Mouse (Mus musculus): Measurements from ENCODE around the gene Mpl. TPM values are rescaled to one million over a fixed set of nuclear protein-coding genes. Genes with fewer than 3 reads are reported as not detected.

Mpl gene
- polyA plus RNA-seq, 1 experiment from 2014 or later = 0.45 TPM

DNA sequence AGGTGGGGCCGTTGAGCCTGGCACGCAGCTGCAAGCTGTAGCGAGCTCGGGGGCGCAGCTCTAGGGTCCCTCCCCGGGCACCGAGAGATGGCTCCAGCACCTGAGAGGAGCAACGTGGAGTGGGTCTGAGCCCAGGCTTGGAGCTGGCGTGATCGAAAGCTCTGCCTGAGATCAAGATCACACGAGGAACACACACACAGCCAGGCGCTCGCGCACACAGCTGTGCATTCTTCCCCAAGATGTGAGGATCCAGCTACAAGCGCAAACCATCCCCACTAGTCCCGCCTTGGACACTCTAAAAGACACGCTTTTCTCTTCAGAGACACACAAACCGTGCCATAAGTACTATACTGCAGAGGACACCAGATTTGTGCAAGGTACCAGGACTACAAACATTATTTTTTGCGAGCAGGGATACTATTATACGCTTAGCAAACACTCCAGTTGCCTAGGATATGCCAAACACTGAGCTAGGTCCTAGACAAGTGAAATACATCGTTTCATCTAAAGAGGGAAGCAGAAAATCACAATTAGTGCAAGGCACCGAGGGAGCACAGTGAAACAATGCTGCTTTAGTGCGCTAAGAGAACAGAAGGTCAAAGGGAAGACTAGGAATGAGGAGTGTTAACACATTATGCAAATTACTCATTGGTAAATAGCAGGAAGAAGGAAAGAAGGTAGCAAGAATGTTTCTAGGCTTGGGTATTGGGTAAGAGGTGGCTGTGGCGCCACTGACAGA, 10.7 kb downstream of the Mpl start:
- H3K27me3 ChIP-seq (replicated peaks) = no peaks in the 10 kb centered on the region
- WGBS = 36% methylated on average over 24 of the region's 24 CpGs
- no peaks in the 10 kb centered on the region for H3K9me3 ChIP-seq
- H3K27ac ChIP-seq = no peak overlapping the region
- H3K4me2 ChIP-seq = peak overlapping the region; percentile 75
- no peaks in the 10 kb centered on the region for H3K36me3 ChIP-seq
- peak overlapping the region; percentile 35 for H3K4me3 ChIP-seq (replicated peaks)
- H3K4me1 ChIP-seq = peaks cover 7% of the 10 kb centered on the region; the same call in 1 of the 2 replicates
- H3K9ac ChIP-seq = no peak overlapping the region
- no peak for ATAC-seq (ENCODE audit: insufficient read depth, low FRiP score, low read depth)

DNA sequence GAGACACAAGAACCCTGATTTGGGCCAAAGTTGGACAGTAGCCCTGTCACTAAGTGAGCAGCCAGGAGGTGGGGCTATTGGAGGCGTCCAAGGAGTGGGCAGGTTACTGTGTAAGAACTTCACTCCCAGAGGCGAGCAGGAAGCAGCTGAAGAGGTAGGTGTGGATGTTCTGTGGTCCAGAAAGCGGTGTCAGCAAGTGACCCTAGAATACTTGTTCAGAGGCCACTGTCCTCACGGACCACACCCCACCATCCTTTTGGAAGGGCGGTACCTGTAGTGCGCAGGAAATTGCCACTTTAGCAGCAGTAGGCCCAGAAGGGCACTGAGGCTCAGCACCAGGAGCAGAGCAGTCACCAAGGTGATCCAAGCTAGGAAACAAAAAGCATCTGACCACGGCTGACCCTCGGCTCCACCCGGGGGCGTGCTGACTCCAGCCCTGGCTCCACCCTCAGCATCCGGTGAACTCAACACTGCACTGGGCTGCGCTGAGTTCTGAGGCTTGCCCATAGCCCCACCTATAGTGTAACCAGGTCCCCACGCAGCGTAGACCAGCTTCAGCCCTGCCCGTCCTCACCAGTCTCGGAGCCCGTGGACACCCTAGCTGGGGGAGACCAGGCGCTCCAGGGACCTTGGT, 11.4 kb downstream of the Mpl start:
- Histone ChIP-seq H3K9ac (no peak overlapping the region), H3K4me3 (replicated peaks) (peak overlapping the region; percentile 35), H3K4me2 (peak overlapping the region; percentile 75), H3K4me1 (peaks cover 7% of the 10 kb centered on the region; the same call in 1 of the 2 replicates), H3K27me3 (replicated peaks) (no peaks in the 10 kb centered on the region), H3K27ac (0 out of 2 replicates have a peak overlapping the region, but pooled peaks have one; percentile 26), H3K9me3 (no peaks in the 10 kb centered on the region), H3K36me3 (no peaks in the 10 kb centered on the region)
- WGBS = 27% methylated on average over 18 of the region's 18 CpGs
- ATAC-seq (ENCODE audit: insufficient read depth, low FRiP score, low read depth) = peak; percentile 74

DNA sequence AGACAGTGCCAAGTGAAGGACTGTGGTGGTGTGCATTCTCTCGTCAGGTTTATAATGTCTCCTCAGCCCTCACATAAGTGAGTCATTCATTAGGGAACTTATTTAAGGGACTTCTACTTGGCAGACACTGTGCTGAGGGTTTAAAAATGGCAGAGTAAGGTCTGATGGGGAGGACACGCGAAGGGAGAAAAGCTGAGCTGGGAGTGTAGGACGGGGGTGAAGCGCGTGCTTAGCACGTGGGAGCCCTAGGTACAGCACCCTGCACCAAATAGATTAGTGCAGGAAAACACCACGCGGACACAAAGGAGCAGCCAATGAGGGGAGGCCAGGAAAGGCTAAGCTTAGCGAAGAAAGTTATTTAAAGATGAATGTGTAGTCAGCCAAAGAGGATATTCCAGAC, 12.2 kb downstream of the Mpl start:
- H3K27ac ChIP-seq = peak overlapping the region; percentile 26; the same call in 1 of the 2 replicates
- no peak overlapping the region for H3K9ac ChIP-seq
- no peak overlapping the region for H3K4me2 ChIP-seq
- WGBS = 78% methylated on average over 10 of the region's 10 CpGs
- no peaks in the 10 kb centered on the region for H3K36me3 ChIP-seq
- ATAC-seq (ENCODE audit: insufficient read depth, low FRiP score, low read depth) = no peak
- H3K4me3 ChIP-seq (replicated peaks) = no peak overlapping the region
- peaks cover 7% of the 10 kb centered on the region; the same call in 1 of the 2 replicates for H3K4me1 ChIP-seq
- no peaks in the 10 kb centered on the region for H3K27me3 ChIP-seq (replicated peaks)
- no peaks in the 10 kb centered on the region for H3K9me3 ChIP-seq

DNA sequence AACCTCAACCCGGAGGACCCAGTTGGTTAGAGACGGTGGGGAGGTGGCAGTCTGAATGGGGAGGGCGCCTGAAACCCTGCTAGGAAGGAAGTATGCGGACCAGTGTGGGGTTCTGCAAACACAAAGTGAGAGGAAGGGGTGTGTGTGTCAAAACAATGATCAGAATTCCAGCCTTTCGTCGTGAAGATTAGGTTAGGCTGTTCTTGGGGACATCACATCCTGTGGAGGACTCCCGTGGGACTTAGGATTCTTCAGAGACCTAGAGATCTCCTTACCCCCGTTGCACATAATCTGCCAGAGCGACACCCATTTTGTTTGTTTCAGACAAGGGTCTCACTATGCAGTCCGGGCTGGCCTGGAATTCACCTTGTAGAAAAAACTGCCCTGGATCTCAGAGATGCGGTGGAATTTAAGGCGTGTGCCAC, 19.5 kb downstream of the Mpl start:
- WGBS = 8% methylated on average over 12 of the region's 12 CpGs
- peak overlapping the region; percentile 64 for H3K4me3 ChIP-seq (replicated peaks)
- H3K27ac ChIP-seq = peak overlapping the region; percentile 94
- peaks cover 1% of the 10 kb centered on the region; the same call in 1 of the 2 replicates for H3K36me3 ChIP-seq
- H3K9ac ChIP-seq = peak overlapping the region; percentile 22; the same call in 1 of the 2 replicates
- peaks cover 31% of the 10 kb centered on the region for H3K4me1 ChIP-seq
- H3K4me2 ChIP-seq = peak overlapping the region; percentile 89
- no peaks in the 10 kb centered on the region for H3K9me3 ChIP-seq
- ATAC-seq (ENCODE audit: insufficient read depth, low FRiP score, low read depth) = no peak
- no peaks in the 10 kb centered on the region for H3K27me3 ChIP-seq (replicated peaks)

DNA sequence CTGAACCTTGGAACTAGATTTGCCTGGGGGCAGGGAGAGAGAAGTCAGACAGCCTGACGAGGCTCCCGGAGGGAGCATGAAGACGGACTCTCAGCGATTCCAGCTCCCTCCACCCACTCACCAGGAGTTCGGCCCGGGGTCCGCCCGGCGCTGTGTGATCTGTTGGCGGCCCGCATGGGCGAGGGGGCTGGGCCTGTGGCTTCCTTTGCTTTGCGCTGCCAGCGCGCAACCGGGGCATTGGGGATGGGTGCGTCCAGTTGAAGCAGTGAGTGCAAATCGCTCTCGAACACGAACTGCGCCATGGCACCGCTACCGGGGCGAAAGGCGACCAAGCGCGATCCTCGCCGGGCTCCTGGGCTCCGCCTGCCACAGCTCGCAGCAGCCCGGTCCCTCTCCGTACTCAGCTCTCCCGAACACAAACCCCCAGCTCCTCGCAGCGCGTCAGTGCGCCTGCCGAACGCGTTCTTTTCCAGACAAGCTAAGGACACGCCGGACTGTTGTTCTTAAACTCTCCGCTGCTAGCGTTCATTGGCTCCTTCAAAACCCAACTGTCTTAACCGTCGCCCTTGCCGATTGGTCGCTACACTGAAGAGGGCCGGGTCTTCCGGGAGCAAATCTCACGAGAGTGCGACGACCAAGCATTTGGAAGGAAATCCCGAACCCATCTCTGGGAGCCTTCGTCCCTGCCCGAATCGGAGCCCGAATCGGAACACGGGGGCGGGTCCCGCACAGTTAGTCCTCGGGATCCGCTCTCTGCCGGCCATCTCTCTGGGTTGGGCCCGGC, 20.3 kb downstream of the Mpl start, which contains the start of gene Cdc20:
TSS of gene Cdc20 (minus strand) at position 533 of the 784 bp plus-strand sequence.
- Histone ChIP-seq H3K27ac (peak within 1 kb of the TSS; percentile 94), H3K27me3 (replicated peaks) (no peaks in the 10 kb centered on the region), H3K4me2 (peak within 1 kb of the TSS; percentile 89), H3K36me3 (peaks cover 10% of the 10 kb centered on the region), H3K9me3 (no peaks in the 10 kb centered on the region), H3K9ac (peak within 1 kb of the TSS; percentile 70), H3K4me3 (replicated peaks) (peak within 1 kb of the TSS; percentile 64), H3K4me1 (peaks cover 31% of the 10 kb centered on the region)
- under 1% methylated on average over 67 of the region's 67 CpGs for WGBS
- peak; percentile 96 for ATAC-seq (ENCODE audit: insufficient read depth, low FRiP score, low read depth)

DNA sequence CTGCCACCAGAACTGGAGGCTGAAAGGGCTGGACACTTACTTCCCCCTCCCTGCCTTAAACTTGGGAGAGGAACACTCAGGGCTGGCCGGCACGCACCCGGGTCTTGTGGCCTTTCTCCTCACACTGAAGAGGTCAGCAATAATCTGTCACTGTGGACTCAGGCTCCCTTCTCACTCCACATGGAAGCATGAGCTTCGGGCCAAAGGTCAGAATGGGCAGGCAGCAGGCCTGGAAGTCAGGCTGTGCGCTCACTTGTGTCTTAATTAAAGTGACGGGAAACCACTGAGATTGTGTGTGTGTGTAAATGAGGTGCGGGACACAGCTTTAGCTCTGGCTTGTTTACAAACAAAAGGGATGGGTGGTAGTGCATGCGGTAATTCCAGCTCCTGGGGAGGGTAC, 25.0 kb downstream of the Mpl start:
- H3K27me3 ChIP-seq (replicated peaks) = no peaks in the 10 kb centered on the region
- H3K4me1 ChIP-seq = peaks cover 47% of the 10 kb centered on the region
- H3K4me2 ChIP-seq = no peak overlapping the region
- no peak for ATAC-seq (ENCODE audit: insufficient read depth, low FRiP score, low read depth)
- no peak overlapping the region for H3K4me3 ChIP-seq (replicated peaks)
- WGBS = 65% methylated on average over 8 of the region's 8 CpGs
- H3K36me3 ChIP-seq = peaks cover 16% of the 10 kb centered on the region
- H3K9me3 ChIP-seq = no peaks in the 10 kb centered on the region
- H3K27ac ChIP-seq = no peak overlapping the region
- no peak overlapping the region for H3K9ac ChIP-seq

DNA sequence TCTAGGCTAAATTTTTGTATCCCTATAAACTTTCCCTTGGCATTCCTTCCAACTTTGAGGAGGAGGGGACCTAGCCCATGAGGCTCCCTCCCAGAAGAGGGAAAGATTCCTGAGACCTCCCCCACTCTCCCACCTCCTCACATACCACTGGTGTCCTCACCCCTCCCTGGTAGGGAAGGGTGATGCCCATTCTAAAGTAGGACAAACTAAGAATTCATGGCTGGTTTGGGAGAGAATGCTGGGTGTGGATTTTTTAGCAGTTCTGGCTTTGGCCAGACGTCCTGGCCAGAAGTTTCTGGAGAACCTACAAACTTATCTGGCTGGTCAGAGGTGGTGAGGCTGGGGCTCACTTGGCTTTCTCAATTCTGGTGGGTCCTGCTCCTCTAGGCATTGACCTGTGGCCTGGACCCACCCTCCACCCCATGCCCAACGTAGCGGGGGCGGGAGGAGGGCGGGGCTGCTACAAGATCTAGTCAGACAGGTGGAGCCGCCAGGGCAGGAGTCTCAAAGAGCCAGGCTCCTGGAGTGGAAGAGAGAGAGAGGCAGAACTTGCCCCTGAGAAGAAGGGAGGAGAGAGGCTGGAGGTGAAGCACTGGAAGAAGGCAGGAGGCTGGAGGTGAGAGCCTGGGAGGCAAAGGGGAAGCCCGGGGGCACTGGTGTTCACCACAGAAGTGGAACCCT, 28.0 kb downstream of the Mpl start:
- Histone ChIP-seq H3K4me1 (peaks cover 29% of the 10 kb centered on the region), H3K27ac (peak overlapping the region; percentile 90), H3K27me3 (replicated peaks) (no peaks in the 10 kb centered on the region), H3K4me3 (replicated peaks) (peak overlapping the region; percentile 85), H3K4me2 (peak overlapping the region; percentile 86), H3K9ac (no peak overlapping the region), H3K36me3 (peaks cover 16% of the 10 kb centered on the region), H3K9me3 (no peaks in the 10 kb centered on the region)
- ATAC-seq (ENCODE audit: insufficient read depth, low FRiP score, low read depth) = no peak
- WGBS = 28% methylated on average over 7 of the region's 7 CpGs

DNA sequence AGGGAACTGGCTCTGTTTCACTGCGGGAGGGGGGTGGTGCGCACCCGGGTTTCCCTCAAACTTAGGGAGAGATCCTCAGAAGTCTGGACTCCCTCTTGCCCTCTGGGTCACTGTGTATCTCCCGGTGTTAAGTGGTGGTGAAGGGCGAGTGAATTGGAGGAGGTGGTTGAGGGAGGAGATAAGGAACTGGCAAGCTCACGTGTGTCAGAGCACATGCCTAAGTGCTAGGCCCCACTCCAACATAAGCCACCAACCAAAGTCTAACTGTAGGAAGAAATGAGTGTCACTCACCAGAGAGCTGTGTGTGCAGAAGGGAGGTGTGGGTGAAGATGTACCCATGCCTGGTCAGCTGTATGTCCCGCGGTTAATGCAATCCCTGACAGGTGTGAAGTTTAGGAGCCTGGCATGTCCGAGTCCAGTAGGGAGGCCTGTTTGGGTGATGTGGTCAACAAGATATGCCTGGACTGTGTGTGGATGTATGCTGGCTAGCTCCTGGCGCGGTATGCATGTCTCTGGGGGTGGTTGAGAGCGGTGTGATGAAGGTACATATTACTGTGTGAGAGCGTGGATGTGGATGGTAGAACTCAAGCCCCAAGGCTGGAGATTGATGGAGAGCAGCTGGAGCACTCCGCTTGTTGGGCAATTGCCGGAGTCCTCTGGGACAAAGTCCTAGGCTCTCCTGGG, 28.6 kb downstream of the Mpl start:
- H3K9me3 ChIP-seq = no peaks in the 10 kb centered on the region
- WGBS = 26% methylated on average over 15 of the region's 15 CpGs
- peak; percentile 32 for ATAC-seq (ENCODE audit: insufficient read depth, low FRiP score, low read depth)
- H3K27ac ChIP-seq = peak overlapping the region; percentile 90
- peaks cover 25% of the 10 kb centered on the region for H3K4me1 ChIP-seq
- no peaks in the 10 kb centered on the region for H3K27me3 ChIP-seq (replicated peaks)
- H3K36me3 ChIP-seq = peaks cover 16% of the 10 kb centered on the region
- H3K4me2 ChIP-seq = peak overlapping the region; percentile 86
- peak overlapping the region; percentile 85 for H3K4me3 ChIP-seq (replicated peaks)
- peak overlapping the region; percentile 59 for H3K9ac ChIP-seq

DNA sequence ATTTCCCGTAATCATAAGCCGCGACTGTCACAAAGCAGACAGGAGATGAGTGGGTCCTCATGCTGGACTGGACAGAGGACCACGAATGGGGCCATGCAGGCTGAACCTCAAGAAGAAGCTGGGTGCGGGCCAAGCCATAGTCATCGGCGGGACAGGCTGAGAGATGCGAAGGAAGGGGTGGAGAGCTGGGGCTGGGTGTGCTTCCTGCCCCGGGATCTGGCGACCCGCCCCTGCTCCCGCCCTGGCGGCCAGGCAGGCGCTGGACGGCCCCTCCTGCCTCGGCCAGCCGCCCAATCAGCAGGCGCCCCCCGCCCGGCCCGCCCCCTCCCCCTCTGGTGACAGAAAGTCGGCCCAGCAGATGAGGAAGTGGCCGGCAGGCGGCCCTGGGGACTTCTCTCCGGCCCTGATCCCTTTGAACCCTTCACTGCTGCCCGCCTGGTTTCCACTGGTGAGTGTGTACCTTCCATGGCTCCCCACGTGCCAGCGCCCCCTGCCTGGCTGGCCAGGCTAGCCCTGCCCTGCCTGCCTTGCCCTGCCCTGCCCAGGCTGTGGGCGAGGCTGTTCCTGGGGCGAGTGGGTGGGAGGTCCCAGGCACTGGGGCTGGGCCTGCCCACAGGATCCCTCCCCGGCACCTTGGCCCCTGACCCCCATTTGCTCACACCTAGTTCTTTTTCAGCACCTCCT, 29.4 kb downstream of the Mpl start, which contains the start of gene Elovl1:
TSS of gene Elovl1 (plus strand) at position 326 of the 684 bp plus-strand sequence.
- peak; percentile 96 for ATAC-seq (ENCODE audit: insufficient read depth, low FRiP score, low read depth)
- 2% methylated on average over 20 of the region's 31 CpGs for WGBS
- H3K9me3 ChIP-seq = no peaks in the 10 kb centered on the region

DNA sequence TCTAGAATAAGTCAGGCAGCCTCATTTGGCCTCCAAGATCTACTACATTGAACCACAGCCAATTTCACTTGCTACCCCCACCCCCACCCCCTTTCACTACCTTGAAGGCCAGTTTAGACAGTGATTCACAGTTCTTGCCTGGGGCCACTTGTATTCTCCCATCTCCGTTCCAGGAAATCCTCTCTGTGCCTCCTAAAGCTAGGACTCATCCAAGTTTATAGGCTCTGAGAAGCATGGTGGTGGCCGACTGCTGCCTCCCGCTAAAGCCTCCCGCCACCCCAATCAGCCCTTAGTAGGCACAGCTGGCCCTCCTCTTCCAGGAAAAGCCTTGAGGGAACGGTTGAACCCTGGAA, 29.9 kb downstream of the Mpl start:
- H3K27me3 ChIP-seq (replicated peaks) = no peaks in the 10 kb centered on the region
- H3K9me3 ChIP-seq = no peaks in the 10 kb centered on the region
- peak overlapping the region; percentile 61 for H3K9ac ChIP-seq
- H3K4me2 ChIP-seq = peak overlapping the region; percentile 86
- H3K4me1 ChIP-seq = peaks cover 25% of the 10 kb centered on the region
- peak overlapping the region; percentile 90 for H3K27ac ChIP-seq
- peak overlapping the region; percentile 85 for H3K4me3 ChIP-seq (replicated peaks)
- no peak; the same call in 1 of the 2 replicates for ATAC-seq (ENCODE audit: insufficient read depth, low FRiP score, low read depth)
- H3K36me3 ChIP-seq = peaks cover 10% of the 10 kb centered on the region
- WGBS = under 1% methylated on average over 5 of the region's 5 CpGs

More for the DNA sequence above, 29.4 kb downstream of the Mpl start, which contains the start of gene Elovl1:
- H3K9ac ChIP-seq = peak within 1 kb of the TSS; percentile 61
- peaks cover 15% of the 10 kb centered on the region for H3K36me3 ChIP-seq
- H3K4me2 ChIP-seq = peak within 1 kb of the TSS; percentile 86
- H3K27ac ChIP-seq = peak within 1 kb of the TSS; percentile 90
- H3K4me1 ChIP-seq = peaks cover 25% of the 10 kb centered on the region
- no peaks in the 10 kb centered on the region for H3K27me3 ChIP-seq (replicated peaks)
- H3K4me3 ChIP-seq (replicated peaks) = peak within 1 kb of the TSS; percentile 85

Data from stomach, embryonic 15.5 days (tissue).